Mouse (Mus musculus): ENCODE results near the gene Duoxa1. TPM values are rescaled to one million over a fixed set of nuclear protein-coding genes. Genes with fewer than 3 reads are reported as not detected.
A peak's percentile ranks its signal among the peaks of the same experiment; 100 is the strongest.

Duoxa1 gene
- polyA plus RNA-seq (2015; fragmentation: Nextera tagmentation; extraction: Ambion mirVana) = 0.30 and 0.51 TPM in 2 replicates

DNA sequence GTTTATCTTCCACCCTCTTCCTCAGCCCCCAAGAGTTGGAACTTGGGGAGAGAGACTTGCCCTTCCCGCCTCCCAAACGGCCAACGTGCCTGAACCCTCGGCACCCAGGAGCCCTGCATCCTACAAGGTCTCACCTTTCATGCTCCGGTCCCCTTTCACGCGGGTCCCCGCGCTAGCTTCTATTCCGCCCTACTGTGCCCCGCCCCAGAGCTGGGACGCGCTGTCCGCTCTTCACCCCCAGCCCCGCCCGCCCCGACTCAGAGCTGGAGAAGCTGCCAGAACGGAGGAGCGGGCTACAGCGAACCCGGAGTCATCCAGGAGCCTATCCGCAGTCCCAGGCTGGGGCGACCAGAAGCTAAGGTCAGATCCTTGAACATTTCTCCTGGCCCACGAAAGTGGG is at the start of gene Duoxa1:
TSS of gene Duoxa1 (minus strand) at position 195 of the 400 bp plus-strand sequence.
- no peaks in the 10 kb centered on the region for H3K36me3 ChIP-seq (ENCODE audit: control insufficient read depth, insufficient read depth, low read length)
- no peaks in the 10 kb centered on the region; the same call in 1 of the 2 replicates for H3K4me1 ChIP-seq (replicated peaks; ENCODE audit: control insufficient read depth, insufficient read depth, low read length)
- WGBS = 1% methylated on average over 24 of the region's 24 CpGs
- peak within 1 kb of the TSS; percentile 44 for H3K4me2 ChIP-seq (ENCODE audit: low read depth, low read length)
- H3K27ac ChIP-seq (ENCODE audit: low read length) = no peak within 1 kb of the TSS
- peak within 1 kb of the TSS; percentile 34 for H3K4me3 ChIP-seq (ENCODE audit: low read length)
- peaks cover 37% of the 10 kb centered on the region for H3K27me3 ChIP-seq (ENCODE audit: control insufficient read depth, insufficient read depth, low read depth, low read length)
- H3K9me3 ChIP-seq (ENCODE audit: control insufficient read depth, low read length) = no peaks in the 10 kb centered on the region
- no peak within 1 kb of the TSS for H3K9ac ChIP-seq (ENCODE audit: low read length)
- ATAC-seq (ENCODE audit: low read depth) = peak; percentile 59

DNA sequence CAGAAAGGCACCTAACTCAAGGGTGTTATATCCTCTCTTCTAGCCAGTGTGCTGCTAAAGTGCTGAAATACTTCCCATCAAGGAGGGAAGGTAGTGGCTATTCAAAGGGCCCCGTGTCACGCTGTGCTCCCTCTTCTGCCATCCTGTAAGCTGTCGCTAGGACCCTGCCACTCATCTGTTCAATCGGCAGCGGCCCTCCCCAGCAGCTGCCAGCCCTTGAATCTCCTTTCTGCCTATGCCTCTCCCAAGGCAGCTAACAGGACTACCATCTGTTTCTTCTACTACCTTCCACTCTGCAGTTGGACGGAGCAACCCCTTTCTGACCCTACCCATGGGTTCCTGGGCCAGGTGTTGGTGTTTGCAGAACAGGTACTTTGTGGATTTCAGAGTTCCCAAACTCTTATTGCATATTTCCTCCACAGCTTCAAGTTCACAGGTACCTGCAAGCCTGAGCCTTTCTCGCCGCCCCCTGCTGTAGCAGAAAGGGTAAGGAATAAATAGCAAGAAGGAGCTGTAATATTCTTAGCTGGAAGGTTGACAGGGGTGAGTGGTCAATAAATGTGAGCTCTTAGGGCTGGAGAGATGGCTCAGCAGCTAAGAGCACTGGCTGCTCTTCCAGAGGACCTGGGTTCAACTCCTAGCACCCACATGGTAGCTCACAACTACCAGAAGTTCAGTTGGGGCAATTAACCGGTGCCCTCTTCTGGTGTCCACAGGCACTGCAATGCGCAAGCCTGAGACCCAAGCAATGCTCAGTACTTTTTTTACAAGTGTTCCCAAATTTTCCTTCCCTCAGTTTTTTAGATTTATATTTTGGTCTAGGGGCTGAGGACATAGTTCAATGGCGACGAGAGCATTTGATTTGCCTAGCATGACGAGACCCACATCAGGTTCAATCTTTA is 49.3 kb upstream of the Duoxa1 start:
- ATAC-seq (ENCODE audit: low read depth) = no peak
- Histone ChIP-seq H3K9ac (ENCODE audit: low read length) (no peak overlapping the region), H3K4me2 (ENCODE audit: low read depth, low read length) (no peak overlapping the region), H3K4me1 (replicated peaks; ENCODE audit: control insufficient read depth, insufficient read depth, low read length) (peaks cover 14% of the 10 kb centered on the region), H3K4me3 (ENCODE audit: low read length) (no peak overlapping the region), H3K9me3 (ENCODE audit: control insufficient read depth, low read length) (no peaks in the 10 kb centered on the region), H3K36me3 (ENCODE audit: control insufficient read depth, insufficient read depth, low read length) (no peaks in the 10 kb centered on the region), H3K27me3 (ENCODE audit: control insufficient read depth, insufficient read depth, low read depth, low read length) (no peaks in the 10 kb centered on the region), H3K27ac (ENCODE audit: low read length) (no peak overlapping the region)
- WGBS = 86% methylated on average over 13 of the region's 13 CpGs

DNA sequence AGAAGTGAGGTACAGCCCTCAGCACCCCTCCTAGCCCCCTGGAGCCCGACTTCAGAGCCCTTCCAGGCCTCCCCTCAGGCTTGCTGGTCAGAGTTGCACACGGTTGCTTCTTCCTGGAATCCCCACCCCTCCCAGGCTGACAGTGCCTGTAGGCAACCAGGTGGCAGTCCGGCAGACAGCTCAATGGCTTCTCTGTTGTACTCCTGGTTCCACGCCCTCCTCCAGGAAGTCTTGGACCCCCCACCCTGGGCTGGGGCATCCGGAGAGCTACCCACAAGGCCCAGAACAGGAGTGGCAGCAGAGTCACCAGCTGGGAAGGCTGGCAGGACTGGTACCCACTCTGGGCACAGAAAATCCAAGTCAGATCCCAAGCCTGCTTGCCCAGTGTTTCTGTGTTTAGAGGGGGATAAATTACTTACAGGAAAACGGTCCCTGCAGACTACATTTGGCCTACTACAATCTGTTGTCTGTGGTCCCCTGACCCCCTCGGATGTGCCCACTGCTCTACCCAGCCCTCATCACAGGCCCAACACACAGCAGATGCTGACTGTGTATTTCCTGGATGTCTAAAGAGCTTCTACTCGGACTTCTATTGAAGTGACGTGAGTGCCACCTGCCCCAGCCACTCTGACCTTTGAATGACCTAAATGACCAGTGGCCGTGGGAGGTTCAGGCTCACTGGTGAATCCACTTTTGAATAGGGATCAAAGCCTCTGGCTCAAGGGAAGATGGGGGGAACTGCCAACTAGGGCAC is 48.5 kb upstream of the Duoxa1 start:
- 63% methylated on average over 10 of the region's 10 CpGs for WGBS
- no peaks in the 10 kb centered on the region for H3K36me3 ChIP-seq (ENCODE audit: control insufficient read depth, insufficient read depth, low read length)
- no peak overlapping the region for H3K27ac ChIP-seq (ENCODE audit: low read length)
- no peaks in the 10 kb centered on the region for H3K27me3 ChIP-seq (ENCODE audit: control insufficient read depth, insufficient read depth, low read depth, low read length)
- no peak overlapping the region for H3K9ac ChIP-seq (ENCODE audit: low read length)
- H3K9me3 ChIP-seq (ENCODE audit: control insufficient read depth, low read length) = no peaks in the 10 kb centered on the region
- H3K4me3 ChIP-seq (ENCODE audit: low read length) = no peak overlapping the region
- no peak for ATAC-seq (ENCODE audit: low read depth)
- H3K4me2 ChIP-seq (ENCODE audit: low read depth, low read length) = no peak overlapping the region
- H3K4me1 ChIP-seq (replicated peaks; ENCODE audit: control insufficient read depth, insufficient read depth, low read length) = peaks cover 6% of the 10 kb centered on the region

GRCm38 (mm10) chr2:122361181-122361580 is 47.7 kb upstream of the Duoxa1 start:
- H3K4me1 ChIP-seq (replicated peaks; ENCODE audit: control insufficient read depth, insufficient read depth, low read length) = no peaks in the 10 kb centered on the region
- no peaks in the 10 kb centered on the region for H3K9me3 ChIP-seq (ENCODE audit: control insufficient read depth, low read length)
- WGBS = 77% methylated on average over 6 of the region's 6 CpGs
- H3K27ac ChIP-seq (ENCODE audit: low read length) = no peak overlapping the region
- no peak overlapping the region for H3K4me3 ChIP-seq (ENCODE audit: low read length)
- H3K9ac ChIP-seq (ENCODE audit: low read length) = no peak overlapping the region
- H3K36me3 ChIP-seq (ENCODE audit: control insufficient read depth, insufficient read depth, low read length) = no peaks in the 10 kb centered on the region
- no peak overlapping the region for H3K4me2 ChIP-seq (ENCODE audit: low read depth, low read length)
- no peaks in the 10 kb centered on the region for H3K27me3 ChIP-seq (ENCODE audit: control insufficient read depth, insufficient read depth, low read depth, low read length)
- ATAC-seq (ENCODE audit: low read depth) = no peak

DNA sequence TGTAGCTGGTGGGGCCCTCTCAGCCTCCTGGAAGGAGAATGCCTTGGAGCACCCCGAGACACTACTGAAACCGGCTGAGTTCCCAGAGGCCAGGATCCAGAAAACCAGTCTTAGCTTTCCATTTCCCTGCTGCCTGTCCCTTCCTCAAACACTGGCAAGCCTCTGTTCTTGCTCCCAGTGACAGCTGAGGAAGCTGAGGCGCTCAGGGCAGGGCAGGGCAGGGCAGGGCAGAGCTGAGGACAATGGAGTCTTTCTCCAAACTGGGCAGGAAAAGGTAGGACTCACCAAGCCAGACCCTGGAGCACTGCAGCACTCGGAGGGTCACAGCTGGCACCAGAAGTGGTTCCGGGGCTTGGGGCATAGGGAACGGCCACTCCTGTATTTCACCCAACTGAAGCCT is 46.8 kb upstream of the Duoxa1 start:
- H3K4me1 ChIP-seq (replicated peaks; ENCODE audit: control insufficient read depth, insufficient read depth, low read length) = no peaks in the 10 kb centered on the region
- H3K4me2 ChIP-seq (ENCODE audit: low read depth, low read length) = no peak overlapping the region
- H3K36me3 ChIP-seq (ENCODE audit: control insufficient read depth, insufficient read depth, low read length) = no peaks in the 10 kb centered on the region
- ATAC-seq (ENCODE audit: low read depth) = no peak
- H3K9ac ChIP-seq (ENCODE audit: low read length) = 0 out of 2 replicates have a peak overlapping the region, but pooled peaks have one; percentile 21
- no peak overlapping the region for H3K4me3 ChIP-seq (ENCODE audit: low read length)
- H3K9me3 ChIP-seq (ENCODE audit: control insufficient read depth, low read length) = no peaks in the 10 kb centered on the region
- no peaks in the 10 kb centered on the region for H3K27me3 ChIP-seq (ENCODE audit: control insufficient read depth, insufficient read depth, low read depth, low read length)
- H3K27ac ChIP-seq (ENCODE audit: low read length) = no peak overlapping the region
- 82% methylated on average over 6 of the region's 6 CpGs for WGBS

DNA sequence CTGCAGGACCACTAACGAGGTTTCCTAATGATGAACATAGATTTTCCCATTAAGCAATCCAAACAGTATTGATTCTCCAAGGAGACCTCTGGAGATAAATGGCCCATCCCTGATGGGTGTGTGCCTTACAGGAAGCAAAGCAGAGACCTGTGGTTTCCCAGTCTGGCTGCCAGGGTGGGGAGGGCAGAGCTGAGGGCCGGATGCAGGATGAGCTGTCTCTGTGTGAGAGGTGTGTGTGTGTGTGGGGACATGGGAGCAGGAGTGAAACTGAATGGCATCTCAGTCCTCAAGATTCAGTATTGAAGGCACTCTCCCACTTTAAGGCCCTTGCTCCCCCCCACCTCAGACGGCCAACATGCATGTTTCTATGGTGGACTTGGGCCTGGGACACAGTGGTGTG is 42.7 kb upstream of the Duoxa1 start:
- Histone ChIP-seq H3K4me2 (ENCODE audit: low read depth, low read length) (no peak overlapping the region), H3K9me3 (ENCODE audit: control insufficient read depth, low read length) (no peaks in the 10 kb centered on the region), H3K4me3 (ENCODE audit: low read length) (no peak overlapping the region), H3K4me1 (replicated peaks; ENCODE audit: control insufficient read depth, insufficient read depth, low read length) (peaks cover 7% of the 10 kb centered on the region; the same call in 1 of the 2 replicates), H3K27ac (ENCODE audit: low read length) (no peak overlapping the region), H3K9ac (ENCODE audit: low read length) (no peak overlapping the region), H3K27me3 (ENCODE audit: control insufficient read depth, insufficient read depth, low read depth, low read length) (no peaks in the 10 kb centered on the region), H3K36me3 (ENCODE audit: control insufficient read depth, insufficient read depth, low read length) (no peaks in the 10 kb centered on the region; the same call in 1 of the 2 replicates)
- WGBS = 86% methylated on average over 3 of the region's 3 CpGs
- no peak for ATAC-seq (ENCODE audit: low read depth)

GRCm38 (mm10) chr2:122355389-122355788 is 41.9 kb upstream of the Duoxa1 start:
- Histone ChIP-seq H3K9ac (ENCODE audit: low read length) (no peak overlapping the region), H3K4me1 (replicated peaks; ENCODE audit: control insufficient read depth, insufficient read depth, low read length) (peaks cover 7% of the 10 kb centered on the region; the same call in 1 of the 2 replicates), H3K27me3 (ENCODE audit: control insufficient read depth, insufficient read depth, low read depth, low read length) (no peaks in the 10 kb centered on the region), H3K4me2 (ENCODE audit: low read depth, low read length) (no peak overlapping the region), H3K27ac (ENCODE audit: low read length) (no peak overlapping the region), H3K9me3 (ENCODE audit: control insufficient read depth, low read length) (no peaks in the 10 kb centered on the region), H3K36me3 (ENCODE audit: control insufficient read depth, insufficient read depth, low read length) (no peaks in the 10 kb centered on the region; the same call in 1 of the 2 replicates), H3K4me3 (ENCODE audit: low read length) (no peak overlapping the region)
- 88% methylated on average over 5 of the region's 5 CpGs for WGBS
- ATAC-seq (ENCODE audit: low read depth) = no peak

- WGBS = 69% methylated on average over 12 of the region's 12 CpGs
- H3K27ac ChIP-seq (ENCODE audit: low read length) = no peak overlapping the region
- H3K9ac ChIP-seq (ENCODE audit: low read length) = no peak overlapping the region
- no peaks in the 10 kb centered on the region for H3K9me3 ChIP-seq (ENCODE audit: control insufficient read depth, low read length)
- no peaks in the 10 kb centered on the region; the same call in 1 of the 2 replicates for H3K36me3 ChIP-seq (ENCODE audit: control insufficient read depth, insufficient read depth, low read length)
- peaks cover 10% of the 10 kb centered on the region; the same call in 1 of the 2 replicates for H3K4me1 ChIP-seq (replicated peaks; ENCODE audit: control insufficient read depth, insufficient read depth, low read length)
- ATAC-seq (ENCODE audit: low read depth) = no peak
- H3K4me2 ChIP-seq (ENCODE audit: low read depth, low read length) = no peak overlapping the region
- H3K4me3 ChIP-seq (ENCODE audit: low read length) = no peak overlapping the region
- H3K27me3 ChIP-seq (ENCODE audit: control insufficient read depth, insufficient read depth, low read depth, low read length) = no peaks in the 10 kb centered on the region
Observed at GRCm38 (mm10) chr2:122354191-122354929, 40.8 kb upstream of the Duoxa1 start.

Measured in lung, embryonic 16.5 days (tissue).